Mouse (Mus musculus) gastrocnemius, adult 18-20 months (tissue): ENCODE measurements around the gene Wdr82. TPM values are rescaled to one million over a fixed set of nuclear protein-coding genes. Genes with fewer than 3 reads are reported as not detected.

Source experiments
- DNase-seq: peaks from one replicate; pipeline ENCODE4 v3.0.0; 2021; ENCODE audit warnings: low spot score
- microRNA-seq: library from miRNA; unstranded; fragments of <30 nt; microRNA quantifications from one replicate; pipeline ENCODE4 v1.2.0, GENCODE M21; 2021
- total RNA-seq, 2 experiments: library from RNA; stranded (reverse); gene quantifications; 2 replicates each; pipeline ENCODE4 v1.2.3; 2021

Wdr82 gene
- total RNA-seq, 2 experiments from 2014 or later, result 18.9 to 23.9 TPM

DNA sequence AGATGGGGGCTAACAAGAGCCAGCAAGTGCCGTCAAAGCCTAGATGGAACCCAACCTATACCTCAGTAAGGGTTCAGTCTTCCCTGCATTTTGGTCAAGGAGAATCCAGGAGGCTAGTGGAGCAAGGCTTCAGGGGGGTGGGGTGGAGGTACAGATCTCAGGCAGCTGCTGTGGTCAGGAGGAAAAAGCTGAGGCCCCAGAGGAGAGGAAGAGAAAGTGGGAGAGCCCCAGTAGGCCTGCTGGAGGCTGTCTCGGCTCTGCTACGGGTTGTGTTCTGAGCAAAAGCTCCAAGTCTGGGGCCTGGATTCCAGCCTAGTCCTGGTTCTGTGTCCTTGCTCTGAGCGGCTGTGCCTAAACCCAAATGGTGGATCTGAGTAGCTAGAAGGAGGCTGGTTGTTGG lies 52.3 kb downstream of the Wdr82 start:
- DNase-seq, result no peak

DNA sequence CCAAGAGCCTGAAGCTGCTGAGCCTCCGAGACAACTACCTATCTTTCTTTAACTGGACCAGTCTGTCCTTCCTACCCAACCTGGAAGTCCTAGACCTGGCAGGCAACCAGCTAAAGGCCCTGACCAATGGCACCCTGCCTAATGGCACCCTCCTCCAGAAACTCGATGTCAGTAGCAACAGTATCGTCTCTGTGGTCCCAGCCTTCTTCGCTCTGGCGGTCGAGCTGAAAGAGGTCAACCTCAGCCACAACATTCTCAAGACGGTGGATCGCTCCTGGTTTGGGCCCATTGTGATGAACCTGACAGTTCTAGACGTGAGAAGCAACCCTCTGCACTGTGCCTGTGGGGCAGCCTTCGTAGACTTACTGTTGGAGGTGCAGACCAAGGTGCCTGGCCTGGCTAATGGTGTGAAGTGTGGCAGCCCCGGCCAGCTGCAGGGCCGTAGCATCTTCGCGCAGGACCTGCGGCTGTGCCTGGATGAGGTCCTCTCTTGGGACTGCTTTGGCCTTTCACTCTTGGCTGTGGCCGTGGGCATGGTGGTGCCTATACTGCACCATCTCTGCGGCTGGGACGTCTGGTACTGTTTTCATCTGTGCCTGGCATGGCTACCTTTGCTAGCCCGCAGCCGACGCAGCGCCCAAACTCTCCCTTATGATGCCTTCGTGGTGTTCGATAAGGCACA lies 54.9 kb downstream of the Wdr82 start:
- DNase-seq, result no peak

DNA sequence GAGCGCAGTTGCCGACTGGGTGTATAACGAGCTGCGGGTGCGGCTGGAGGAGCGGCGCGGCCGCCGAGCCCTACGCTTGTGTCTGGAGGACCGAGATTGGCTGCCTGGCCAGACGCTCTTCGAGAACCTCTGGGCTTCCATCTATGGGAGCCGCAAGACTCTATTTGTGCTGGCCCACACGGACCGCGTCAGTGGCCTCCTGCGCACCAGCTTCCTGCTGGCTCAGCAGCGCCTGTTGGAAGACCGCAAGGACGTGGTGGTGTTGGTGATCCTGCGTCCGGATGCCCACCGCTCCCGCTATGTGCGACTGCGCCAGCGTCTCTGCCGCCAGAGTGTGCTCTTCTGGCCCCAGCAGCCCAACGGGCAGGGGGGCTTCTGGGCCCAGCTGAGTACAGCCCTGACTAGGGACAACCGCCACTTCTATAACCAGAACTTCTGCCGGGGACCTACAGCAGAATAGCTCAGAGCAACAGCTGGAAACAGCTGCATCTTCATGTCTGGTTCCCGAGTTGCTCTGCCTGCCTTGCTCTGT lies 55.5 kb downstream of the Wdr82 start:
- no peak for DNase-seq

DNA sequence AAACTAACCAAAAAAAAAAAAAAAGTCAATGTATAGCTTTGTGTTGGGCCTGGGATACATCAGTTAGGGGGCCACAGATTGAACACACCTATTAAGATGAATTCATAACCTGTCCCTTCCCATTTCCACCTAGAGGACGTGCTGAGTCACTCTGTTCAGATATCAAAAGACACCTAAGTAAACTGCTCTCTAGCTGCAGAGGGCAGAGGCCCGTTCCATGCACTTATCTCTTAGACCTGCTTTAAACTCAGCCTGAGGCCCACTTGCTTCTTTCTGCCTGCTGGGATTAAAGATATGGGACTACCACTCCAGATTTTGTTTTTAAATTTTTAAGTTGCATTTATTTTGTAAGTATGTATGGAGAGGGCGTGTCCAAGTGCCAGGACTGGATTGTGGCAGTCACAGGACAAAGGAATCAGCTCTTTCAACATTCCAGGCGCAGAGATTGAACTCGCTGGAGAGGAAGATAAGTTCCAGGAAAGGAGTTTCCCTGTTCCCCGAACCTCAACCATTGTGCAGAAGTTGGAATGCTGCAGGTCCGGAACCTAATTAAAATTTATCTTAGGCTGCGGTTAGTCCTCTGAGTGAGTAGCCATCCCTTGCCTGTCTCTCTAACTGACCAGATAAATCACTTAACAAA lies 57.2 kb downstream of the Wdr82 start:
- no peak for DNase-seq

DNA sequence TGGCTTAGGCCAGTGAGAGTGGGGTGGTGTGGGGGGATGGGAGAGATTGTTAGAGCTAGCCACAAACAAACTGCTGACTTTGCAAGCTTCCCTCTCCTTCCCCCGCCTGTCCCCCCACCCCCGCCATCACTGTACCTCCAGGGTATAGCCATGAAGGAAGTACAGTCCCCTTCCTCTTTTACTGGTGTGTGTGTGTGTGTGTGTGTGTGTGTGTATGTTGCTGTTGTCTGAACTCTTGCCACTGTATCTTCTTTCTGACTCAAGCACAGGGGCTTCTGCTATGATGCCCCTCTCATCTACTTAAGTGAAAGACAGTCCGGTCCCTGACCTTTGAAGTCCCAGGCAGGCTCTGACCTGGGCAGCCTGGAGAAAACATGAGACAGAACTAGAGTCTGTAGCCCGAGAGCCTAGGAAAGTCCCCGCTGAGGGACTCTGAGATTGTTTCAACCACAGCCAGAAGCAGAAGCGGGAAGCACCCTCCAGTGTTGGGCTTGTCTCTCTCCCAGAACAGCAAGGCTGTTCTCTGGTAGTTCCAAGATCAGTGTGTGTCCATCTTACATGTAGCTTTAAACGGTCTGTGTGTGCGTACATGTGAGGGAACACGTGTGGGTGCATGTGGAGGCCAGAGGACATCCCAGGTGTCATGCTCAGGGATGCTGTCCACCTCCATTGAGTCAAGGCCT lies 59.5 kb downstream of the Wdr82 start:
- no peak for DNase-seq

DNA sequence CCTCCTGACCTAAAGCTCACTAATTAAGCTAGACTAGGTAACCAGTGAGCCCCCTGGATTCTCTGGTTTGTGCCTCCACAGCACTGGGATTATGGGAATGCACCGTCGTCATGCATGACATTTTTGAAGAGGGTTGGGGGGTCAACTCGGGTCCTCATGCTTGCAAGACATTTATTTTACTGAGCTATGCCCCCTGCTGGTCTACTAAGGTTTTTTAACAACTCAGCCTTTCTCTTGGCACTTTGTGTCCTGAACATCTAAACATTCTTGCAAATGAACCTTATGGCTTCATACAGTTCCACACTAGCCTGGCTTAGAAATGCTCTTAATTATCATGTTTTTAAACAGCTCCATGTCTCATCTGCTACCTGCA lies 60.0 kb downstream of the Wdr82 start:
- DNase-seq, result no peak

DNA sequence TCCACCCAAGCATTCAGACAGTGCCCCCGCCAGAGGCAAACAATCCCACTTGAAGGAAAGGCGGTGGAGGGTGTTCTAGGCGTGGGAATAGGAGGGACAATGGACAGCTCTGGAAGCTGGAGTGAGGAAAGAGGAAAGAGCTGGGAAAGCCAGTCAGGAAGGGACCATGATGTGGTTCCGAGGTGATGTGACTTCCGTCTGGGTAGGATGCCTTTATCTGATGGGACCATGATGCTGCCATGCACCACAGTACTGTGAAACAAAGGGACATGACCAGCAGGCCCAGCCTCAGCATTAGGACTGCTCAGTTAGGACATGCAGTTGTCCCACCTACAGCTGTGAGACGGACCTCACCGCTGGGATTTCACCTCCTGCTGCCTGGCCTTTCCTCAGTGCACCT lies 60.5 kb downstream of the Wdr82 start:
- DNase-seq, result no peak

DNA sequence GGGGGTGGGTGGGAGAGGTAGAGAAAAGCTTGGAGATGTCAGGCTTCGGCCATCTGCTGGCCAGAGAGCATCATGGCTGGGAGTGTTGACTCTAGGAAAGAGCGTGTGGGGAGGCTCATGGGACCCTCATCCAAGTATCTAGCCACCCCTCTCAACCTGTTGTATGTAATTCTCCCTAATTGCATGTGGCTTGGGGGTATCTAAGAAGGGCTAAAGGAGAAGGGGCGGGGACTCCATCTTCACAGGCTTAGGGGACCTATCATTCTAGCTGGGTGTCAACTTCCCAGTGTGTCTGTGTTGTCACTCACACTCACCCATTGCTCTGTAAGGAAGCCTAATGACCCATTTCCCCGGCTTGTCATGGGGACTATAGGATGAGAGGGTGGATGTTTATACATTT lies 61.1 kb downstream of the Wdr82 start:
- no peak for DNase-seq

DNA sequence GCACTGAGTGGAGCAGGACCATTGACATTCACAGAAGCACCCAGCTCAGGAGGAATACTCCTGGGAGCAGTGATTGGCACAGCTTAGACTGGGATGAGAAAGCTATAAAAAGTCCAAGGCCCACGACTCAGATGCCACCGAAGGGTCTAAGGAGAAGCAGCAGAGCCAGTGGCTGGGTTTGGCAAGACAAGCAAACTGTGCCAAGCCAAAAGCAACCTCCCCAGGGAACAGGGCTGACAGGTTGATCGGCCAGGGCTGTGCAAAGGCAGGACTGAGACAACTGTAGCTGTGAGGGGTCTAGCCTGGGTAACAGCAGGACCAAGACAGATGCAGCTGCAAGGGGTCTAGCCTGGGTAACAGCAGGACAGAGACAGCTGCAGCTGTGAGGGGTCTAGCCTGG lies 62.2 kb downstream of the Wdr82 start:
- DNase-seq, result no peak

DNA sequence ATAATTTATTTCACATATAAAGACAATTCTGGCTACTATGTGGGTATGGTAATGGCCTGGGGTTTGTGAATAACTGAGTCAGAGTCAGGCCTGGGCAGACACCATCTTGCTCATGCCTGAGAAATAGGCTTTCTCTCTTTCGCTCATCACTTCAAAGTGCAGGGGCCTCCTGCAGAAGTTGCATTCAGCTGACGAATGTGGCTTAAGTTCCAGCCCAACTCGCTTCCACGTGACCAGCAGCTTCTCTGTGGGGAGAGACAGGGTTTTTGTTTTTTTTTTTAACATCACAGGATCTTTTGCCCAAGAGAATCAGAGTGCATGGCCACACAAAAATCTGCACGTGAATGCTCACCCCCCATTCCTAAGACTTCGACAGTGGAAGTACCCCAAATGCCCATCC lies 63.2 kb downstream of the Wdr82 start:
- DNase-seq, result no peak

DNA sequence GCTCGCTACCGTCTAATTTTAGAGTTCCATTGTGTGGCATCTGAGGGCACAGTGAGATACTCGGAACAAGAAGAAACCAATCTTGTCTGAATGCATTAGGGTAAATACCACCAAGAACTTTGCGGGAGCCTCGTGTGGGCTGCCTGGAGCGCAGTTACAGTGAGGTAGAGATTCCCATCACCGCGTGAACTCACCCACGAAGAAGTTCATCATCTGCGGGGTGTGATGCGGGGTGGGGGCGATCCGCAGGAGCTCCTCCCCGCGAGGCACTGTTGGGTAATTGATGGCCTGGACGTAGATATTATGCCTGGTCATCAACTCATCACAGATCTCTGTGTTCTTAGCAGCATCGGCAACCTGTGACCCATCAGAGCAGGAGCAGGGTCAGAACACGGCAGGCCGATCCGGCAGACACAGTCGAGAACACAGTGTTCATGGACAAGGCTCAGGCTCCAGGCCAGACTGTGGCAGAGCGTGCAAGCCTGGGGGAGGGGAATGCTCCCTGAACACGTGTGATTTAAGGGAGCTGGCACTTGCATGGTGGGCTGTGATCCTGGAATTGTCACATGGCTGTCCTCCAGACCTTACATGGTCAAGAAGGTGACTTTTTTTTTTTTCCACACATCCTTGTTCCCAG lies 64.6 kb downstream of the Wdr82 start:
- DNase-seq, result peak; percentile 58

DNA sequence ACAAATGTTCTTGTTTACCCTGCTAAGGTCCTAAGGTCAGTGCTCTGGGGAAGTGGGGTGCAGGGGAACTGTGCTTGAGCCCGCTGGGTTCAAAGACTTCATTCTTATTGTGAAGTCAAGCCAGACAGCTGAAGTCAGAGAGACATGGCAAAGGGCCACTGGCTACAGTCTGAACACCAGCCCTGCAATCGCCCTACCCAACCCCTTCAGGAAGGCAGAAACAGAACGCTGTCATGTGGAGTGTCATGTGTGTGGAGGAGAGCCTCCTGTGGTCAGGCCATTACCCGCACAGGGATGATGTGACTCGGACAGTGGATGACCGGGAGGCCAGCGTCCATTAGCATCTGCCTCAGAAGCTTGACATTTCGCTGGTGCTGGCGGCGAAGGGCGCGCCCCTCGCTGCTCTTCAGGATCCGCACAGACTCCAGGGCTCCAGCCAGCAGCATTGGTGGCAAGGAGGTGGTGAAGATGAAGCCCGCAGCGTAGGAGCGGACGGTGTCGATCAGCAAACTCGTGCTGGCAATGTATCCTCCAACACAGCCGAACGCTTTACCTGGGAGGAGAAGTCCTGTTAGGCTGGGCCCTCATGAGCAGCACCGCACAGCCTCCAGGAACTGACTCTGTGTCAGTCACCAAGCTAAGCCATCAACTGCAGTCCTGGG lies 65.6 kb downstream of the Wdr82 start:
- no peak for DNase-seq

DNA sequence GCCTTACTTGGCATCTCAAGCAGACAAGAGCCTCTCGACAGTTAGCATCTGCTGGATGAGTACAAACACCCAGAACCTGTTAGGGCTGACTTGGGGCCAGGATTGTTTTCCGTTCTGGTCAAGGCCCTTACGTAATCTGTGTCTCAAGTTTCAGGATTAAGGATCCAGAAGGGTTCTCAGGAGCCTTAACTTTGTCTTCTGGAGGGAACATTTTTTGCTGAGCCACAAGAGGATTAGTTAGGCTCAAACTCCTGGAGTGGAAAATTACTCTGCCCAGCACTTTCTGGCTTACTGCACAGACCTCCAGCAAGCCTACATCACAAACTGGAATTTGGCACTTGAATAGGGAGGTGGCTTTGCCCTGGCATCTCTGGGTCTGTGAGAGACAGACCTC lies 66.1 kb downstream of the Wdr82 start:
- peak; percentile 68 for DNase-seq

DNA sequence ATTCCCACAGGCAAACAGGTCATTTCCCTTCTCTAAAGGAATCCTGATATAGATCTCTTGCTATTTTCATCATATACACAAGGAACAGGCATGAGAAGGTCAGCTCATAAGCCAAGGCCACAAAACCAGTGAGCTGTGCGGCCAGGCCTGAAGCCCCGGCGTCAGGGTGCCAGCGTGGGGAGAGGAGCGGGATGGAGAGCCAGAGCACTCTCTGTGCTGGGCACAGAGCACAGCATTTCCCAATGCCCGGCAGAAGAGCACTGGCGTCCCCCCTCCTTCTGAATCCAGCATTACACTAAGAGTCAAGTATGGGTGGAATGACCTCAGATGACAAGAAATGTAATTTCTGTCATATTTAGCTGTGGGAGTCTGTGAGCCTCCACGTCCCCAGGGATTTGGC lies 66.7 kb downstream of the Wdr82 start:
- DNase-seq, result no peak

DNA sequence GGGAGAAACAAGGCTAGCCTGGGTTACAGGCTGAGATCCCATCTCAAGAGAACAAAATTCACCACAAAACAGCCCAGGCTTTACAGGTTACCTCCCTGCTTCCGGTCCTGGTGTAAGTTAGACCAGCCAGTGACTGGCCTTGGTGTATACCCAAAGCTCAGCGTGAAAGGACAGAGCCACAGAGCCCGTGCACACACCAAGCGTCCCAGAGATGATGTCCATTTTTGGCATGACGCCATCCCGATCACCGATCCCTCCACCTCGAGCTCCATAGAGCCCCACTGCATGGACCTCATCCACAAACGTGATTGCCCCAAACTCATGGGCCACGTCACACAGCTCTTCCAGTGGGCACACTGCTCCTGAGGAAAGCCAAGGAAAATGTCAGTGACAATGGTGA lies 67.2 kb downstream of the Wdr82 start:
- no peak for DNase-seq

Small RNA genes lying within 50 kb of the gene (microRNA-seq; reads per million reads assigned to microRNA genes)
- not detected for gene Mir135a-1
- 66,650 reads per million, percentile 100 among the genes with 10 or more reads in this experiment for gene Mirlet7g

Other genes starting within 250 kb of the Wdr82 start
- under 1 TPM; 0.02 to 0.19 TPM for gene Col6a5, start 210.3 kb upstream of the Wdr82 start, total RNA-seq
- under 1 TPM in 1 of 2 experiments, not detected in 1; 0.14 TPM for gene Col6a4, start 74.1 kb upstream of the Wdr82 start, total RNA-seq
- 1 to 10 TPM in 1 of 2 experiments, under 1 TPM in 1; 0.93 to 2.4 TPM for gene Glyctk, start 12.8 kb upstream of the Wdr82 start, total RNA-seq
- gene Ppm1m, start 28.8 kb downstream of the Wdr82 start, total RNA-seq, result 1 to 10 TPM; 2.7 to 3.7 TPM
- 100 to 1,000 TPM; 204 to 208 TPM for gene Twf2, start 32.2 kb downstream of the Wdr82 start, total RNA-seq
- under 1 TPM in 1 of 2 experiments, not detected in 1; 0.11 TPM for gene Tlr9, start 51.7 kb downstream of the Wdr82 start, total RNA-seq
- 100 to 1,000 TPM; 206 to 228 TPM for gene Alas1, start 77.7 kb downstream of the Wdr82 start, total RNA-seq
- gene Poc1a, start 110.1 kb downstream of the Wdr82 start, total RNA-seq, result 1 to 10 TPM; 1.8 to 1.9 TPM
- 10 to 100 TPM; 15.3 to 27.6 TPM for gene Dusp7, start 197.7 kb downstream of the Wdr82 start, total RNA-seq